Mouse (Mus musculus) spleen, adult 2 months (tissue): ENCODE measurements around the gene Cds2. TPM values are rescaled to one million over a fixed set of nuclear protein-coding genes. Genes with fewer than 3 reads are reported as not detected.

ENCODE experiments used
- DNase-seq, 2 experiments: peaks; one replicate each; pipeline versions ENCODE4 v3.0.0 to v3.0.0-alpha.2; 2012 to 2021; ENCODE audit warnings: low spot score in 2 of 2, low read depth in 1 of 2
- H3K27ac ChIP-seq: fragments of 200-500 bp; 2 replicates; pipeline ENCODE4 v1.5.1; 2012; ENCODE audit warnings: low read length, inconsistent platforms; ENCODE audit not compliant: insufficient read depth
- H3K27me3 ChIP-seq: fragments of 200-500 bp; 2 replicates; pipeline ENCODE4 v1.6.1; 2012; ENCODE audit warnings: mild to moderate bottlenecking, moderate library complexity, low read length, inconsistent platforms; ENCODE audit not compliant: control insufficient read depth, insufficient read depth
- H3K36me3 ChIP-seq: fragments of 200-500 bp; 2 replicates; pipeline ENCODE4 v1.6.1; 2012; ENCODE audit warnings: mild to moderate bottlenecking, low read length, inconsistent platforms; ENCODE audit not compliant: control insufficient read depth, insufficient read depth
- H3K4me1 ChIP-seq: fragments of 200-500 bp; 2 replicates; pipeline ENCODE4 v1.6.1; 2011; ENCODE audit warnings: inconsistent platforms; ENCODE audit not compliant: control insufficient read depth, insufficient read depth, insufficient read length
- H3K4me3 ChIP-seq: fragments of 200-500 bp; 2 replicates; pipeline ENCODE4 v1.5.1; 2011; ENCODE audit warnings: mild to moderate bottlenecking, inconsistent platforms; ENCODE audit not compliant: insufficient read depth, insufficient read length; ENCODE audit errors: extremely low read depth
- CTCF ChIP-seq: fragments of 200-500 bp; IDR thresholded peaks from 2 replicates; pipeline ENCODE4 v1.5.1; 2011; ENCODE audit warnings: mild to moderate bottlenecking, inconsistent platforms; ENCODE audit not compliant: insufficient read depth, insufficient read length, insufficient replicate concordance; ENCODE audit errors: extremely low read depth
- POLR2A ChIP-seq: fragments of 200-500 bp; IDR thresholded peaks from 2 replicates; pipeline ENCODE4 v1.6.1; 2011; ENCODE audit warnings: low read depth, low read length, inconsistent platforms
- WGBS: fragments of 180-500 bp; shearing (Covaris S2); methylation state at CpG from one replicate; pipeline ENCODE4 v1.1.7; 2018; 5-methylcytosine and 5-hydroxymethylcytosine counted together
- polyA plus RNA-seq: library from polyadenylated mRNA; depleted of rRNA; stranded (reverse); fragments of >200 nt; gene quantifications from 2 replicates; pipeline ENCODE4 v1.2.3, GENCODE M21; 2012

Gene Cds2
- polyA plus RNA-seq, 1 experiment: 34.8 TPM

- Histone ChIP-seq H3K27me3 (no peaks in the 10 kb centered on the region), H3K36me3 (peaks cover 26% of the 10 kb centered on the region), H3K4me1 (peaks cover 4% of the 10 kb centered on the region; the same call in 1 of the 2 replicates), H3K4me3 (no peak overlapping the region), H3K27ac (no peak overlapping the region)
- whole genome bisulfite sequencing: 46% methylated on average over 10 of the region's 10 CpGs
- TF ChIP-seq CTCF (no peak), POLR2A (no peak)
- no peak for DNase-seq
These were observed 30.9 kb downstream of the Cds2 start for GRCm38 (mm10) chr2:132293694-132294450.

DNA sequence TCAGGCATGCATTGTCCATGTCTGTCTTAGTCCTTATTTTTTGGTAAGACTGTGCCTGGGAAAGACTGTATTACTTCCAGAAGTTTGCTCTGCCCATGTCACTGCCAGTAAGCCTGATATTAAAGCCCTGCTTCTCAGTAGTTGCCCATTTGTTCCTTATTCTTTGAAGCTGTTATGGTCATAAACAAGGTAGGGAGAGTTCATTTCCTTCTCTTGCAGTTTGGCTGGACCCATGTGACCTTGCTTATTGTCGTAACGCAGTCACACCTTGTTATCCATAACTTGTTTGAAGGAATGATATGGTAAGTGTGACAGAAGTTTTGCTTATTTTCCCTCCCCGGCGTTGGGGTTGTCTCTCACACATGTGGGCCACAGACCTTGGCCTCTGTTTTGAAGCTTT lies 35.3 kb downstream of the Cds2 start:
- TF ChIP-seq POLR2A (no peak), CTCF (no peak)
- H3K27me3 ChIP-seq: no peaks in the 10 kb centered on the region
- DNase-seq: no peak
- no peak overlapping the region for H3K4me3 ChIP-seq
- no peaks in the 10 kb centered on the region for H3K4me1 ChIP-seq
- no peak overlapping the region for H3K27ac ChIP-seq
- peaks cover 43% of the 10 kb centered on the region for H3K36me3 ChIP-seq
- 87% methylated on average over 4 of the region's 4 CpGs for WGBS

- no peak for TF ChIP-seq POLR2A
- TF ChIP-seq CTCF: no peak
- H3K36me3 ChIP-seq: peaks cover 41% of the 10 kb centered on the region
- no peak for DNase-seq
These were observed 38.5 kb downstream of the Cds2 start for GRCm38 (mm10) chr2:132301436-132301835.

GRCm38 (mm10) chr2:132305165-132305564 lies 42.2 kb downstream of the Cds2 start:
- Histone ChIP-seq H3K36me3 (peaks cover 35% of the 10 kb centered on the region), H3K4me3 (no peak overlapping the region), H3K4me1 (no peaks in the 10 kb centered on the region), H3K27me3 (no peaks in the 10 kb centered on the region), H3K27ac (no peak overlapping the region)
- no peak for DNase-seq
- TF ChIP-seq POLR2A (no peak), CTCF (no peak)
- WGBS: 79% methylated on average over 7 of the region's 7 CpGs

More at GRCm38 (mm10) chr2:132301436-132301835, 38.5 kb downstream of the Cds2 start:
- WGBS: 95% methylated on average over 4 of the region's 4 CpGs
- no peaks in the 10 kb centered on the region for H3K4me1 ChIP-seq
- no peak overlapping the region for H3K4me3 ChIP-seq
- no peaks in the 10 kb centered on the region for H3K27me3 ChIP-seq
- no peak overlapping the region for H3K27ac ChIP-seq

DNA sequence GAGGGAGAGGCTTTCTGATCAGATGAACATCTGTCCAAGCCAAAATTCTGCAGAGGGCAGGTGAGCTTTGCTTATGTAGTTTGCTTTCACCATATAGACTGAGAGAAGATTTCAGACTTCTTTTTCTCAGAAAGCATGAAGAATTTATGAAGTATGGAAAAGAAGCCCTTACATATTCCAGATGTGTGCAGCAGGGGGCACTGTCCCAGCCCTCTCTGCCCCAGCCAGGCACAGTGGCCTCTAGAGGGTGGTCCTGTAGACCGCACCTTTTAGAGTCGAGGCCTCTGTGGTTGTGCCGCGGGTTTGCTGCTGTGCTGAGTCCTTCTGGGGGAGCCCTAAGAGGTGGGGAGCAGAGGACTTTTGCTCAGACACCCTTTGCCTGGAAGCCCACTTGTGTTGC lies 43.0 kb downstream of the Cds2 start:
- Histone ChIP-seq H3K27ac (no peak overlapping the region), H3K36me3 (peaks cover 35% of the 10 kb centered on the region), H3K4me3 (no peak overlapping the region), H3K4me1 (no peaks in the 10 kb centered on the region), H3K27me3 (no peaks in the 10 kb centered on the region)
- WGBS: 32% methylated on average over 4 of the region's 4 CpGs
- DNase-seq: no peak
- TF ChIP-seq CTCF (peak; percentile 54; the same call in 1 of the 2 replicates), POLR2A (no peak)

DNA sequence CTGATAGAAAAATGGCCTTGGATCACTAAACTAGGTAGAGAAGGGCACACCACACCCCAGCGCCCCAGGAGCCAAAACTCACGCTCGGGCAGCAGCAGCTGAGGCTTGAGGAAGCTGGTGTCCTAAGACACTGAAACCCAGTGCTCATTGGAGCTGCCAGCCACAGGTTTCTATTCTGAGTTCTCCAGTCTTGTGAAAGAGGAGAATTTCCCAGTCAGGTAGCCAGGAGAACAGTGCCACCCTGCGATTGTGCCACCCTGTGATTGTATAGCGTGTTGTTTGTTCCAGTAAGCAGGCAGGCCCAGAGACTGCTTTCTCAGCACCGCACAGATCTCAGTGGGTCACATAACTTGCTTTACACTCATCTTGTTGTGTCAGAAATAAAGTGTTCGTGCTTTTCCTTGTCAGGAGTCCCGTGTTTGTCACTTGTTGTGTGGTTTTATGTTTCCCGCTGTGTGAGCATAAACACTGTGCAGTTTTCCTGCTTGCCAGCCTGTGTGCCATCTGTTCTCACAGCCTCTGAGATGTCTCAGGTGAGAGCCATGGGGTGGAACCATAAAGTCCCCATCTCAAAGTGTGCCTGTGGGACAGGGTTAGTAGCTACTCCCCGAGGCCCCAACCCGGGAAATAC lies 44.4 kb downstream of the Cds2 start:
- Histone ChIP-seq H3K4me3 (no peak overlapping the region), H3K27ac (no peak overlapping the region), H3K36me3 (peaks cover 27% of the 10 kb centered on the region), H3K27me3 (no peaks in the 10 kb centered on the region), H3K4me1 (no peaks in the 10 kb centered on the region)
- 91% methylated on average over 11 of the region's 11 CpGs for WGBS
- no peak for DNase-seq
- TF ChIP-seq POLR2A (no peak), CTCF (no peak)

GRCm38 (mm10) chr2:132308829-132309228 lies 45.9 kb downstream of the Cds2 start:
- Histone ChIP-seq H3K4me1 (no peaks in the 10 kb centered on the region), H3K36me3 (peaks cover 26% of the 10 kb centered on the region), H3K27me3 (no peaks in the 10 kb centered on the region), H3K27ac (no peak overlapping the region), H3K4me3 (no peak overlapping the region)
- 89% methylated on average over 6 of the region's 6 CpGs for WGBS
- no peak for TF ChIP-seq POLR2A
- TF ChIP-seq CTCF: no peak
- no peak for DNase-seq
